ENCODE assay signal across 8 mouse cellular contexts in the genomic region with DNA sequence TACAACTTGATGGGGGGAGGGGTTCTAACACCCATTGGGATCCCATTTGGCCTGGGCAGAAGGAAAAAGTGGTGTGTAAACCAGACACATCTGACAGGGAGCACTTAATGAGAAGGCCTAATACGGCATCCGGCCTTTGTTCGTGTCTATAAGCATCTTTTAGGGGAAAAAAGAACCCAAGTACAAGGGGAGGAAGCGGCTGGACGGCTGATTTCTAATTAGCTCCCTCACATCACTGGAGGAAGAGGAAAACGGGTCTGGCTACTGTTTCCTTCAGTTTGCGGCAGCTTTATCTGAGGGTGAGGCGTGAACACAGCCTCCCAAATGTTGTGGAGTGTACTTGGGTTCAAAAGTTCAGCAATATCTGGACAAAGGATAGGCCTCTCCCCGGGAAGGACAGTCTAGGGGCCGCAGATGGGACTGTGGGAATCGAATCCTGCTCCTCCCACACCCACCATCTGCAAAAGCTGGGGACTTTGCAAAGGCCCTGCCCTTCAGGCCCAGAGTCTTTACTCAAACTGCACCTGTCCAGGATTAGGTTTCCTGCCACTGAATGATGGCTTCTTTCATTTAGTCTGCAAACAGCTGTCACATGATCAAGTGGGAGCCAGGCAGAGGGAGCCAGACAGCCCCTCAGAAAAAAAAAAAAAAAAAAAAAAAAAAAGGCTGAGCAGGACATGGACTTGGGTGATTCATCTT.
DNase-seq lines count a peak whose midpoint lies in the region; ATAC-seq and TF ChIP-seq lines count a peak whose summit lies in the region.

No protein-coding gene starts in this region.

- H3K9me3 ChIP-seq in forebrain, embryonic 14.5 days (replicated peaks; ENCODE audit: control insufficient read depth, low read length), result no peaks in the 10 kb centered on the region
- H3K9me3 ChIP-seq in hindbrain, embryonic 12.5 days (replicated peaks), result no peaks in the 10 kb centered on the region
- no peaks in the 10 kb centered on the region for H3K9me3 ChIP-seq in liver, embryonic 12.5 days (replicated peaks)

- H3K27me3 ChIP-seq in forebrain, embryonic 14.5 days (replicated peaks; ENCODE audit: control insufficient read depth, insufficient read depth, low read length), result no peaks in the 10 kb centered on the region
- H3K27me3 ChIP-seq in hindbrain, embryonic 12.5 days, result no peaks in the 10 kb centered on the region
- no peaks in the 10 kb centered on the region for H3K27me3 ChIP-seq in liver, embryonic 12.5 days (replicated peaks)
- no peaks in the 10 kb centered on the region for H3K27me3 ChIP-seq in cerebellum, adult 2 months (ENCODE audit: control insufficient read depth, insufficient read depth, low read length)

- WGBS in forebrain, embryonic 14.5 days, result 1% methylated on average over 11 of the region's 11 CpGs
- WGBS in hindbrain, embryonic 12.5 days, result 17% methylated on average over 11 of the region's 11 CpGs
- WGBS in liver, embryonic 12.5 days (ENCODE audit: insufficient replicate concordance), result 20% methylated on average over 11 of the region's 11 CpGs
- 82% methylated on average over 11 of the region's 11 CpGs for WGBS in cerebellum, adult 2 months

- peak; percentile 7 for DNase-seq in gastrocnemius, adult 18-20 months (ENCODE audit: low spot score)
- no peak for DNase-seq in gastrocnemius, postnatal 36 days
- DNase-seq in forebrain, embryonic 14.5 days (ENCODE audit: low spot score), result peak; percentile 86
- DNase-seq in retina, postnatal 1 day, result peak; percentile 88
- DNase-seq in cerebellum, adult 2 months, result no peak

- no peaks in the 10 kb centered on the region for H3K36me3 ChIP-seq in forebrain, embryonic 14.5 days (ENCODE audit: control insufficient read depth, insufficient read depth, low read length)
- no peaks in the 10 kb centered on the region for H3K36me3 ChIP-seq in hindbrain, embryonic 12.5 days
- H3K36me3 ChIP-seq in liver, embryonic 12.5 days, result no peaks in the 10 kb centered on the region

- no peak for TF ChIP-seq CTCF in cerebellum, adult 2 months (IDR thresholded peaks at IDR 0.05; ENCODE audit: borderline replicate concordance, insufficient read depth, low read depth, low read length)

- ATAC-seq in forebrain, embryonic 14.5 days, result peak; percentile 66
- peak; percentile 72 for ATAC-seq in hindbrain, embryonic 12.5 days (ENCODE audit: low FRiP score)
- peak; percentile 46; the same call in 1 of the 2 replicates for ATAC-seq in liver, embryonic 12.5 days
- no peak for ATAC-seq in erythroblast, adult 5-6 weeks (replicated peaks; ENCODE audit: low FRiP score, poor library complexity, severe bottlenecking)

- peaks cover 57% of the 10 kb centered on the region for H3K4me1 ChIP-seq in forebrain, embryonic 14.5 days (ENCODE audit: control insufficient read depth, insufficient read depth, low read length)
- H3K4me1 ChIP-seq in hindbrain, embryonic 12.5 days, result peaks cover 48% of the 10 kb centered on the region
- H3K4me1 ChIP-seq in liver, embryonic 12.5 days, result peaks cover 7% of the 10 kb centered on the region; the same call in 1 of the 2 replicates
- peaks cover 4% of the 10 kb centered on the region for H3K4me1 ChIP-seq in cerebellum, adult 2 months (ENCODE audit: control insufficient read depth, insufficient read depth, low read length)

- H3K9ac ChIP-seq in forebrain, embryonic 14.5 days (ENCODE audit: low read length), result peak overlapping the region; percentile 58
- 0 out of 2 replicates have a peak overlapping the region, but pooled peaks have one; percentile 13 for H3K9ac ChIP-seq in hindbrain, embryonic 12.5 days
- no peak overlapping the region for H3K9ac ChIP-seq in liver, embryonic 12.5 days

- no peak overlapping the region for H3K4me3 ChIP-seq in forebrain, embryonic 14.5 days (ENCODE audit: low read depth, low read length)
- no peak overlapping the region for H3K4me3 ChIP-seq in hindbrain, embryonic 12.5 days
- no peak overlapping the region for H3K4me3 ChIP-seq in liver, embryonic 12.5 days
- no peak overlapping the region for H3K4me3 ChIP-seq in cerebellum, adult 2 months (replicated peaks; ENCODE audit: insufficient read depth, low read depth, low read length)

- no peak for TF ChIP-seq POLR2A in cerebellum, adult 2 months (IDR thresholded peaks at IDR 0.05; ENCODE audit: borderline replicate concordance, insufficient read depth, low read length)

- intact Hi-C loops in gastrocnemius, postnatal 36 days (cut with DNase I), result no loop called here

- H3K27ac ChIP-seq in forebrain, embryonic 14.5 days (ENCODE audit: low read depth, low read length), result peak overlapping the region; percentile 93
- H3K27ac ChIP-seq in hindbrain, embryonic 12.5 days, result peak overlapping the region; percentile 92
- no peak overlapping the region; the same call in 1 of the 2 replicates for H3K27ac ChIP-seq in liver, embryonic 12.5 days
- no peak overlapping the region for H3K27ac ChIP-seq in cerebellum, adult 2 months (ENCODE audit: insufficient read depth, low read length)

- H3K4me2 ChIP-seq in forebrain, embryonic 14.5 days (ENCODE audit: low read length), result peak overlapping the region; percentile 24; the same call in 1 of the 2 replicates
- H3K4me2 ChIP-seq in hindbrain, embryonic 12.5 days (replicated peaks), result peak overlapping the region; percentile 9; the same call in 1 of the 2 replicates
- H3K4me2 ChIP-seq in liver, embryonic 12.5 days, result no peak overlapping the region

Comparison
In these comparisons a context has a peak if more than half of its experiments do, and no peak if none do; other contexts are left out.
1. DNase-seq: peak in gastrocnemius, adult 18-20 months (single experiment), forebrain, embryonic 14.5 days (single experiment) and retina, postnatal 1 day (single experiment); none in gastrocnemius, postnatal 36 days (0 of 2) and cerebellum, adult 2 months (0 of 2).
2. H3K27ac ChIP-seq: peak in forebrain, embryonic 14.5 days (single experiment) and hindbrain, embryonic 12.5 days (single experiment); none in liver, embryonic 12.5 days (single experiment) and cerebellum, adult 2 months (single experiment).